ENCODE assay signal across 12 mouse cellular contexts in genomic region chr17:48436487-48436886, GRCm38 (mm10). TPM values are rescaled to one million over a fixed set of nuclear protein-coding genes. Genes with fewer than 3 reads are reported as not detected.
DNase-seq lines count a peak whose midpoint lies in the region; ATAC-seq lines count a peak whose summit lies in the region.
"Had no signal": no experiment of that assay in that cellular context is flagged by ENCODE, and none has a peak within 500 bp of the region (broad histone marks: within the 10 kb centered on the region; RNA-seq: fewer than 3 reads in every experiment).

No protein-coding gene starts in this region.

- H3K27me3 ChIP-seq in forebrain, embryonic 12.5 days, result no peaks in the 10 kb centered on the region
- H3K27me3 ChIP-seq in forebrain, embryonic 11.5 days (ENCODE audit: control insufficient read depth, insufficient read depth, low read length), result no peaks in the 10 kb centered on the region
- H3K27me3 ChIP-seq in embryonic facial prominence, embryonic 12.5 days, result no peaks in the 10 kb centered on the region
- no peaks in the 10 kb centered on the region for H3K27me3 ChIP-seq in heart, embryonic 16.5 days (ENCODE audit: control insufficient read depth, insufficient read depth, low read length)
- H3K27me3 ChIP-seq: liver, embryonic 15.5 days had no signal

- ATAC-seq in forebrain, embryonic 12.5 days (ENCODE audit: low FRiP score), result no peak
- ATAC-seq in forebrain, embryonic 11.5 days (replicated peaks; ENCODE audit: low FRiP score), result no peak
- no peak for ATAC-seq in embryonic facial prominence, embryonic 12.5 days (ENCODE audit: insufficient number of reproducible peaks, insufficient read depth, low FRiP score, low TSS enrichment)
- ATAC-seq in heart, embryonic 16.5 days (replicated peaks; ENCODE audit: extremely low read depth, insufficient read depth, low FRiP score), result peak; percentile 69

- no peak overlapping the region for H3K9ac ChIP-seq in forebrain, embryonic 12.5 days
- H3K9ac ChIP-seq in forebrain, embryonic 11.5 days (ENCODE audit: low read length), result no peak overlapping the region
- no peak overlapping the region for H3K9ac ChIP-seq in embryonic facial prominence, embryonic 12.5 days
- peak overlapping the region; percentile 38; the same call in 1 of the 2 replicates for H3K9ac ChIP-seq in heart, embryonic 16.5 days (ENCODE audit: low read length)
- H3K9ac ChIP-seq: liver, embryonic 15.5 days had no signal

- H3K4me3 ChIP-seq in forebrain, embryonic 12.5 days (replicated peaks), result no peak overlapping the region
- no peak overlapping the region for H3K4me3 ChIP-seq in forebrain, embryonic 11.5 days (ENCODE audit: low read depth, low read length)
- no peak overlapping the region for H3K4me3 ChIP-seq in embryonic facial prominence, embryonic 12.5 days
- no peak overlapping the region for H3K4me3 ChIP-seq in heart, embryonic 16.5 days (ENCODE audit: low read length)
- H3K4me3 ChIP-seq: layer of hippocampus, adult 2 months; liver, embryonic 15.5 days had no signal

- no peaks in the 10 kb centered on the region for H3K9me3 ChIP-seq in forebrain, embryonic 12.5 days
- H3K9me3 ChIP-seq in forebrain, embryonic 11.5 days (ENCODE audit: control insufficient read depth, low read length), result no peaks in the 10 kb centered on the region
- no peaks in the 10 kb centered on the region for H3K9me3 ChIP-seq in embryonic facial prominence, embryonic 12.5 days
- H3K9me3 ChIP-seq in heart, embryonic 16.5 days (replicated peaks; ENCODE audit: control insufficient read depth, low read length), result no peaks in the 10 kb centered on the region
- H3K9me3 ChIP-seq: liver, embryonic 15.5 days had no signal

- peak overlapping the region; percentile 3; the same call in 1 of the 2 replicates for H3K27ac ChIP-seq in forebrain, embryonic 12.5 days
- no peak overlapping the region for H3K27ac ChIP-seq in forebrain, embryonic 11.5 days (ENCODE audit: low read depth, low read length)
- 0 out of 2 replicates have a peak overlapping the region, but pooled peaks have one; percentile 58 for H3K27ac ChIP-seq in embryonic facial prominence, embryonic 12.5 days
- peak overlapping the region; percentile 97 for H3K27ac ChIP-seq in heart, embryonic 16.5 days (ENCODE audit: low read length)
- H3K27ac ChIP-seq: liver, embryonic 15.5 days had no signal

- 76% methylated on average over 1 of the region's 1 CpGs for WGBS in forebrain, embryonic 12.5 days
- 84% methylated on average over 1 of the region's 1 CpGs for WGBS in forebrain, embryonic 11.5 days
- 65% methylated on average over 1 of the region's 1 CpGs for WGBS in embryonic facial prominence, embryonic 12.5 days
- WGBS in heart, embryonic 16.5 days, result 16% methylated on average over 1 of the region's 1 CpGs

- H3K4me1 ChIP-seq in forebrain, embryonic 12.5 days, result peaks cover 18% of the 10 kb centered on the region
- peaks cover 7% of the 10 kb centered on the region; the same call in 1 of the 2 replicates for H3K4me1 ChIP-seq in forebrain, embryonic 11.5 days (replicated peaks; ENCODE audit: control insufficient read depth, insufficient read depth, low read length)
- H3K4me1 ChIP-seq in embryonic facial prominence, embryonic 12.5 days, result peaks cover 9% of the 10 kb centered on the region; the same call in 1 of the 2 replicates
- H3K4me1 ChIP-seq in heart, embryonic 16.5 days (ENCODE audit: control insufficient read depth, insufficient read depth, low read length), result peaks cover 34% of the 10 kb centered on the region

- no peak for DNase-seq in forebrain, embryonic 11.5 days (ENCODE audit: low spot score)
- peak; percentile 32 to 50 for DNase-seq in kidney, postnatal 36 days
- DNase-seq in spleen, postnatal 36 days (ENCODE audit: low spot score in 2 of 2), result no peak
- DNase-seq in spleen, postnatal 10 days (ENCODE audit: low spot score in 2 of 2), result no peak
- DNase-seq in cerebellum, adult 18-20 months, result no peak
- DNase-seq: cerebellum, adult 2 months; right cerebral cortex, postnatal 4 days had no signal

- H3K36me3 ChIP-seq in forebrain, embryonic 12.5 days (replicated peaks), result no peaks in the 10 kb centered on the region
- H3K36me3 ChIP-seq in forebrain, embryonic 11.5 days (ENCODE audit: control insufficient read depth, insufficient read depth, low read length), result no peaks in the 10 kb centered on the region
- H3K36me3 ChIP-seq in embryonic facial prominence, embryonic 12.5 days, result no peaks in the 10 kb centered on the region
- no peaks in the 10 kb centered on the region for H3K36me3 ChIP-seq in heart, embryonic 16.5 days (ENCODE audit: control insufficient read depth, insufficient read depth)
- H3K36me3 ChIP-seq: liver, embryonic 15.5 days had no signal

- no peak overlapping the region for H3K4me2 ChIP-seq in forebrain, embryonic 12.5 days
- no peak overlapping the region for H3K4me2 ChIP-seq in forebrain, embryonic 11.5 days (ENCODE audit: low read depth, low read length, severe bottlenecking)
- no peak overlapping the region for H3K4me2 ChIP-seq in embryonic facial prominence, embryonic 12.5 days (replicated peaks)
- H3K4me2 ChIP-seq in heart, embryonic 16.5 days (ENCODE audit: low read depth, low read length), result peak overlapping the region; percentile 18; the same call in 1 of the 2 replicates
- H3K4me2 ChIP-seq: liver, embryonic 15.5 days had no signal

RNA-seq across cellular contexts. Expression of gene Apobec2, which starts 3.8 kb away (rescaled TPM):
- polyA plus RNA-seq in forebrain, embryonic 12.5 days (2016; fragmentation: Nextera tagmentation; extraction: Ambion mirVana), result 0.65 and 0.82 TPM in 2 replicates
- 0.51 and 0.56 TPM in 2 replicates for polyA plus RNA-seq in forebrain, embryonic 11.5 days (2014; fragmentation: Nextera tagmentation; extraction: Ambion mirVana)
- 3.4 and 5.7 TPM in 2 replicates for polyA plus RNA-seq in embryonic facial prominence, embryonic 12.5 days (2016; fragmentation: Nextera tagmentation; extraction: Ambion mirVana)
- 207 and 218 TPM in 2 replicates for polyA plus RNA-seq in heart, embryonic 16.5 days (2015; fragmentation: Nextera tagmentation; extraction: Ambion mirVana)

RNA-seq across cellular contexts. Expression of gene Tspo2, which starts 14.8 kb away (rescaled TPM):
- polyA plus RNA-seq in forebrain, embryonic 12.5 days (2016; fragmentation: Nextera tagmentation; extraction: Ambion mirVana), result 1.2 and 1.5 TPM in 2 replicates
- polyA plus RNA-seq in forebrain, embryonic 11.5 days (2014; fragmentation: Nextera tagmentation; extraction: Ambion mirVana), result 0.63 and 1.4 TPM in 2 replicates
- 0.89 and 1.5 TPM in 2 replicates for polyA plus RNA-seq in embryonic facial prominence, embryonic 12.5 days (2016; fragmentation: Nextera tagmentation; extraction: Ambion mirVana)
- 4.6 and 6.1 TPM in 2 replicates for polyA plus RNA-seq in heart, embryonic 16.5 days (2015; fragmentation: Nextera tagmentation; extraction: Ambion mirVana)

RNA-seq across cellular contexts. Expression of gene Unc5cl, which starts 18.2 kb away (rescaled TPM):
- polyA plus RNA-seq in forebrain, embryonic 12.5 days (2016; fragmentation: Nextera tagmentation; extraction: Ambion mirVana), result 0.10 and 0.18 TPM in 2 replicates
- polyA plus RNA-seq in forebrain, embryonic 11.5 days (2014; fragmentation: Nextera tagmentation; extraction: Ambion mirVana), result 0.17 and 0.25 TPM in 2 replicates
- 0.47 and 0.53 TPM in 2 replicates for polyA plus RNA-seq in embryonic facial prominence, embryonic 12.5 days (2016; fragmentation: Nextera tagmentation; extraction: Ambion mirVana)
- polyA plus RNA-seq in heart, embryonic 16.5 days (2015; fragmentation: Nextera tagmentation; extraction: Ambion mirVana), result 0.75 and 2.0 TPM in 2 replicates

RNA-seq across cellular contexts. Expression of gene Oard1, which starts 26.7 kb away (rescaled TPM):
- polyA plus RNA-seq in forebrain, embryonic 12.5 days (2016; fragmentation: Nextera tagmentation; extraction: Ambion mirVana), result 82.8 and 87.4 TPM in 2 replicates
- 91.6 and 91.8 TPM in 2 replicates for polyA plus RNA-seq in forebrain, embryonic 11.5 days (2014; fragmentation: Nextera tagmentation; extraction: Ambion mirVana)
- 57.1 and 64.0 TPM in 2 replicates for polyA plus RNA-seq in embryonic facial prominence, embryonic 12.5 days (2016; fragmentation: Nextera tagmentation; extraction: Ambion mirVana)
- polyA plus RNA-seq in heart, embryonic 16.5 days (2015; fragmentation: Nextera tagmentation; extraction: Ambion mirVana), result 40.9 and 44.4 TPM in 2 replicates

RNA-seq across cellular contexts. Expression of gene Nfya, which starts 26.8 kb away (rescaled TPM):
- 20.7 and 23.4 TPM in 2 replicates for polyA plus RNA-seq in forebrain, embryonic 12.5 days (2016; fragmentation: Nextera tagmentation; extraction: Ambion mirVana)
- 24.5 and 25.6 TPM in 2 replicates for polyA plus RNA-seq in forebrain, embryonic 11.5 days (2014; fragmentation: Nextera tagmentation; extraction: Ambion mirVana)
- 19.6 and 19.9 TPM in 2 replicates for polyA plus RNA-seq in embryonic facial prominence, embryonic 12.5 days (2016; fragmentation: Nextera tagmentation; extraction: Ambion mirVana)
- polyA plus RNA-seq in heart, embryonic 16.5 days (2015; fragmentation: Nextera tagmentation; extraction: Ambion mirVana), result 9.0 and 10.2 TPM in 2 replicates

Comparison
In these comparisons a context has a peak if more than half of its experiments do, and no peak if none do; other contexts are left out.
1. DNase-seq: peak in kidney, postnatal 36 days (2 of 2); none in forebrain, embryonic 11.5 days (single experiment), spleen, postnatal 36 days (0 of 2), spleen, postnatal 10 days (0 of 2) and cerebellum, adult 18-20 months (0 of 2).
2. RNA of gene Apobec2, which starts 3.8 kb away (polyA plus RNA-seq): 207 to 218 TPM in heart, embryonic 16.5 days; 3.4 to 5.7 TPM in embryonic facial prominence, embryonic 12.5 days, 0.65 to 0.82 TPM in forebrain, embryonic 12.5 days and 0.51 to 0.56 TPM in forebrain, embryonic 11.5 days; every median in the first group is over 10 times any median in the second.